Mouse (Mus musculus) embryonic fibroblast, embryonic 13.5 days (primary cell): ENCODE data around the gene Ppp1r14b. TPM values are rescaled to one million over a fixed set of nuclear protein-coding genes. Genes with fewer than 3 reads are reported as not detected.

ENCODE experiments used
- H3K27ac ChIP-seq: 2 replicates; pipeline ENCODE4 v1.5.1; 2012; ENCODE audit warnings: low read length, control low read depth, inconsistent platforms; ENCODE audit not compliant: insufficient read depth
- H3K4me1 ChIP-seq: 2 replicates; pipeline ENCODE4 v1.6.1; 2011; ENCODE audit warnings: low read length; ENCODE audit not compliant: control insufficient read depth, insufficient read depth
- H3K4me3 ChIP-seq: 2 replicates; pipeline ENCODE4 v1.5.1; 2011; ENCODE audit warnings: mild to moderate bottlenecking, control low read depth, low read length; ENCODE audit not compliant: insufficient read depth
- CTCF ChIP-seq: IDR thresholded peaks from 2 replicates; pipeline ENCODE4 v1.5.1; 2011; ENCODE audit warnings: mild to moderate bottlenecking, control low read depth, low read length, moderate library complexity, borderline replicate concordance; ENCODE audit not compliant: insufficient read depth
- POLR2A ChIP-seq: IDR thresholded peaks from 2 replicates; pipeline ENCODE4 v1.6.1; 2011; ENCODE audit warnings: low read depth, mild to moderate bottlenecking, control low read depth, low read length, moderate library complexity
- polyA plus RNA-seq: library from polyadenylated mRNA; stranded (reverse); fragments of >200 nt; gene quantifications from 2 replicates; pipeline ENCODE4 v1.2.4, GENCODE M21; 2011; ENCODE audit warnings: low read depth; ENCODE audit not compliant: missing spikeins, insufficient read length

Gene Ppp1r14b
- polyA plus RNA-seq, 1 experiment = 161 TPM

DNA sequence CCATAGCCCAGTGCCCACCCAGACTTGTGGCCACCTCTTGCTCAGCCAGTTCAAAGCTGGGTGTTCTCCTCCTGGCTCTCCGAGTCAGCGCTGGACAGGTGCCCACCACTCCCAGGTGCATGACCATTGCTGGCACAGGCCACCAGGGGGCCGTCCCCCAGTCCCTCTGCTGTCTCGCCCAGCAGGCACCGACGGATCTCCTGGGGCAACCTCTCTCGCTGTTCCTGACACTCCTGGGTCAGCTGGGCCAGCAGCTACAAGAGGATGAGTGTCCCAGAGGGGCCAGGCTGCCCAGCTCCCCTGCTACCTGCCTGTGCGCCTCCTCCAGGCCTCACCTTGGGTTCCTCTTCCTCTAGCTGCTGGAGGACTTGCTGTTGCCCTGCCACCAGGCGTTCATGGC, 20.7 kb upstream of the Ppp1r14b start:
- no peak overlapping the region for H3K27ac ChIP-seq
- no peak for TF ChIP-seq POLR2A
- peak; percentile 33; the same call in 1 of the 2 replicates for TF ChIP-seq CTCF
- H3K4me1 ChIP-seq = peaks cover 7% of the 10 kb centered on the region
- no peak overlapping the region for H3K4me3 ChIP-seq

GRCm38 (mm10) chr19:6955424-6955823, 19.3 kb upstream of the Ppp1r14b start:
- Histone ChIP-seq H3K4me3 (no peak overlapping the region), H3K27ac (no peak overlapping the region)
- no peak for TF ChIP-seq POLR2A
- no peak for TF ChIP-seq CTCF

GRCm38 (mm10) chr19:6956461-6956860, 18.3 kb upstream of the Ppp1r14b start:
- H3K4me1 ChIP-seq = peaks cover 7% of the 10 kb centered on the region
- H3K27ac ChIP-seq = no peak overlapping the region
- H3K4me3 ChIP-seq = no peak overlapping the region
- TF ChIP-seq POLR2A (no peak), CTCF (no peak)

More at GRCm38 (mm10) chr19:6955424-6955823, 19.3 kb upstream of the Ppp1r14b start:
- H3K4me1 ChIP-seq = peaks cover 7% of the 10 kb centered on the region

DNA sequence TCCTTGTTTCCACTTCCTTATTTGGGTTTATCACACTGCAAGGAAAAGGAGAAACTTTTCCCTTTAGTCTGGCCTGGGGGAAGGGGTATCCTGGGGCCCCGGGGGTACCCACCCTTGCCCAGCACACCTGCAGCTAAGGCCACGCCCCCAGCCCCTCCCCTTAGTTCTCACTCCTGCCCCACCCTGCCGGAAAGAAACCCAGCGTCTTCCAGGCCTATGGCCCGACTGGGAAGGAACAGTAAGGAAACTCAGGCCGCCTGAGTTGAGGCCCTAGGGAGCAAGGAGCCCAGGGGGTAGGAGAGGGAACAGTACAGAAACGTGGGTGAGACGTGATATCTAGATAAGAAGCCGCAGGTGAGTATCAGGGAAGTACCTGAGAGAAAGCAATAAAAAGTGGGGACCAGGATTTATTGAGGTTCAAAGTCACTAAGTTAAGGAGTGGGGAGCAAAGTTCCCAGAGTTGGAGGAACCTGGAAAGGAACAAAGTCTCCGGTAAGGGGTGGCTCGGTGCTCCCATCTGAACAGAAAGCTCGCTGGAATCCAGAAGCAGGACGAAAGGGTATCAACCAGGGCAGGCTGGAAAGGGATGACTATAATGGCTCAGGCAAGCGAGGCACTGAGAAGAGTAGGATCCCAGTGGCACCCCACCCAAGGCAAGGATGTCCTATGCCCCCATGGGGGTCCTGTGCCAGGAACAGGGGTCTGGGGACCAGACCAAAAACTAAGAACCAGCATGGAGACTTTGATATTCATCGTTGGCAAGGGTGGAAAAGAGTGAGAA, 6.1 kb upstream of the Ppp1r14b start:
- peak; percentile 62; the same call in 1 of the 2 replicates for TF ChIP-seq POLR2A
- no peak for TF ChIP-seq CTCF
- peak overlapping the region; percentile 76 for H3K4me3 ChIP-seq
- peaks cover 11% of the 10 kb centered on the region; the same call in 1 of the 2 replicates for H3K4me1 ChIP-seq
- H3K27ac ChIP-seq = 0 out of 2 replicates have a peak overlapping the region, but pooled peaks have one; percentile 6

- H3K4me1 ChIP-seq = peaks cover 11% of the 10 kb centered on the region; the same call in 1 of the 2 replicates
- H3K27ac ChIP-seq = no peak overlapping the region
Measured at GRCm38 (mm10) chr19:6969291-6969664, 5.5 kb upstream of the Ppp1r14b start.

DNA sequence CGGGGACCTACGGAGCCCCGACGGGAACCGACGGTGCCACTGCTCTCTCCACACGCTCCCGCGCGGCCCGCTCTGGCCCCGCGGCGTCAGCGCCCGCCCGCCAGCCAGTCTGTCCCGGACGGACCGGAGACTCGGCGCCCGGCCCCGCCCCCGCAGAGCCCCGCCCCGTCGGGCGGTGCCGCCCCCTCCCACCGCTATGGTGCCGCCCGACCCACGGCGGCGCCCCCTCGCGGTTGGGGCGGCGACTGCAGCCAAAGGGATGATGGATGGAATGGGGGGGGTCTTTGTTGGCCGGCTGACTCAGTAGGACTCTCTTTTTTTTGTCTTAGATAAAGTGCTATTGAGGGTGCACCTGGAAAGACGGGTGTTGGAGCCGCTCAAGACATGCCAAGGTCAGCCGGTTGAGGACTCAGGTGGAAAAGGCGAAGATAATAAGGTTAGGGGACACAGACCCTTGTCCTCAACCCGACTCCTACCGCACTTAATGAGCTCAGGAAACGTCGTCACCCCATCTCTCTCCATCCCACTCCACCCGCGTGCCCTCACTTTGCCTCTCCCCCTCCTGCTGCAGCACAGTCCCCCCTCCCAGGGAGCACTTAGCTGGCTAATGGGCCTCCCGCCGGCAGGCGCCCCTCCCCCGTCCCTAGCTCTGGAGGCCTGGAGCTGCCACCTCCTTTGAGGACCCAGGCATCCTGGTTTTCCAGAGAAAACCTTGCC, 4.9 kb upstream of the Ppp1r14b start:
- Histone ChIP-seq H3K27ac (no peak overlapping the region), H3K4me1 (peaks cover 11% of the 10 kb centered on the region; the same call in 1 of the 2 replicates), H3K4me3 (peak overlapping the region; percentile 76)
- TF ChIP-seq POLR2A (peak; percentile 81), CTCF (peak; percentile 35; the same call in 1 of the 2 replicates)

More at GRCm38 (mm10) chr19:6969291-6969664, 5.5 kb upstream of the Ppp1r14b start:
- TF ChIP-seq POLR2A = no peak
- no peak for TF ChIP-seq CTCF
- H3K4me3 ChIP-seq = peak overlapping the region; percentile 76

DNA sequence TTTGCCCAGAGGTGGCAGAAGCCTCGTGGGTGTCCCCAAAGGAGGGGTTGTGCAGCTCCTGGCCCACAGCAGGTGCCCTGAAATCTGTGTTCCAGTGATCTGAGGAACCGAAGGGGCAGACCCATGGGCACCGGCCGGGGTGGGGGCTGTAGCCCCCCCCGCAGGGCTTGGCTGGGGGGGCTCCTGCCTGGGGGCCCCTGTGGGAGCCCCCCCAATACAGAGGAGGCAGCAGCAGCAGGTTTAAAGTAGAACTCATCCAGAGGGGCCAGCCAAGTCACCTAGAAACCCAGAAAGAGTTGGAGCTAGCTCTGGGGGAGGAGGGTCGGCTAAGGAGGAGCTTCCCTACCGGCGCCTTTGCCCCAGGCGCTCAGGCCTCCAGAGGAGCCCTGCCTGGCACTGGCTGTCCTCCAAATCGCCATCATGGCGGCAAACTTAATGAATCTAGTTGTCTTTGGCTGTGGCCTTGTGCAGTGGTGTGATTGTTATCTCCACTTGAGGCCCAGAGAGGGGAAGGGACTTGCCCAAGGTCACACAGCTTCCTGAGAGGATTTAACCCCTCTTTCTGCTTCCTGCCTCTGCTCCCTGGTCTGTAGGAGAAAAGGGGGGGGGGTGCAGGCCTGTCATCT, 4.2 kb upstream of the Ppp1r14b start:
- Histone ChIP-seq H3K4me3 (no peak overlapping the region), H3K4me1 (peaks cover 11% of the 10 kb centered on the region; the same call in 1 of the 2 replicates), H3K27ac (no peak overlapping the region)
- TF ChIP-seq CTCF = no peak
- no peak for TF ChIP-seq POLR2A

DNA sequence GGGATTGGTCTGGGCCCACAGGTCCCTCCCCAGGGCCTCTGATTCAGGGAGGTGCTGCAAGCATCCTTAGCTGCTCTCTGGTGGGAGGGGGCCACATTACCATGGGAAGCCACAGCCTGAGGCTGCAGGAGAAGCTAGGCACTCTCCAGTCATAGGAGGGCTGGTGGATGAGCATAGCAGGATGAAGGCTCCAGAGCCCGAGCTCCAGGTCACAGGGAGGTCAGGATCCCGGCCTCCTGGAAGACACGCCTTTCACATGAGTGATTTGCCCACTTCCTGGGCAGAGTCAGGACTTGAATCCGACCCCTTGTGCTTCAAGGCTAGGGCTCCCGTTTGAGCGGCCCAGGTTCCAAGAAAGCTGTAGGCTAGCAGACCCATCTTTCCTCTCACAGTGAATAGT, 3.1 kb upstream of the Ppp1r14b start:
- Histone ChIP-seq H3K4me1 (peaks cover 11% of the 10 kb centered on the region; the same call in 1 of the 2 replicates), H3K4me3 (no peak overlapping the region), H3K27ac (no peak overlapping the region)
- no peak for TF ChIP-seq POLR2A
- TF ChIP-seq CTCF = no peak

DNA sequence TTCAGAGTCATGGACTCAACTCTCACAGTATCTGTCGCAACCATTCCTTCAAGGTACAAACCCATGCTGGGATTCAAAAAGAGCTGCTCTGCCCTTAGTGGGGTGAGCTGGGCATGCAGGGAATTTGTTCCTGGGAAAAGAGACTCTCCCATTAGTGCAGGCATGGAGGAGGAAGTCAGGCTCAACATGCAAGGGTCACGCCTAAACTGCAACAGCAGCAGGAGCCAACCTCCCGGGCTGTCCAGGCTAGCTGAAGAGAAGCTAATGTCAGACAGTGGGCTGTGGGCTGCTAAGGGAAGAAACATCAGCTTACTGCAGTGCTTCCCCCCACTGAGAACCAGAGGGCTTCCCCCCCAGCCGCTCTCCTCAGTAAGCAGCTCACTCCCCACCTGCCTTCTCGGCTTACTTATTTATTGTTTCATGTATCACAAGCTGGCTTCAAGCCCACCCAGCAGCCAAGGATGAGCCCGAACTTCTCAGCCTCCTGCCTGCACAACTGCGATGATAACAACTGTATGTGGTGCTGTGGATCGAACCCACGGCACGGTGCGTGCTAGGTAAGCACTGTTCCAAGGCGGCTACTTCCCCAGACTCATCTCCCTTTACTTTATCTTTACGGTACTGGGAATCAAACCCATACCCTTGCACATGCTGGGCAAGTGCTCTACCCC, 2.4 kb upstream of the Ppp1r14b start:
- Histone ChIP-seq H3K4me1 (peaks cover 11% of the 10 kb centered on the region; the same call in 1 of the 2 replicates), H3K4me3 (no peak overlapping the region), H3K27ac (no peak overlapping the region)
- TF ChIP-seq POLR2A = no peak
- no peak for TF ChIP-seq CTCF
